Mouse (Mus musculus): ENCODE results near the gene Clint1.

Clint1 gene

GRCm38 (mm10) chr11:45937478-45937877, 85.6 kb downstream of the Clint1 start:
- DNase-seq = no peak

GRCm38 (mm10) chr11:45938917-45939316, 87.1 kb downstream of the Clint1 start:
- DNase-seq = no peak

GRCm38 (mm10) chr11:45942281-45942680, 90.4 kb downstream of the Clint1 start:
- no peak for DNase-seq

- DNase-seq = peak; percentile 21 to 39
These were observed 91.4 kb downstream of the Clint1 start for GRCm38 (mm10) chr11:45943108-45943705.

GRCm38 (mm10) chr11:45943891-45944642, 92.2 kb downstream of the Clint1 start:
- peak; percentile 11 to 26 for DNase-seq

- peak; percentile 97 for DNase-seq
These were observed 92.8 kb downstream of the Clint1 start, which contains the start of gene Lsm11 for GRCm38 (mm10) chr11:45944643-45945156. Lsm11 (minus strand) TSS chr11:45944935.

- DNase-seq = no peak
These were observed 94.9 kb downstream of the Clint1 start for GRCm38 (mm10) chr11:45946796-45947195.

GRCm38 (mm10) chr11:45947491-45947890, 95.6 kb downstream of the Clint1 start:
- DNase-seq = no peak

- peak; percentile 89 to 91 for DNase-seq
These were observed 103.3 kb downstream of the Clint1 start, which contains the start of gene Thg1l for GRCm38 (mm10) chr11:45955127-45955627. Thg1l (minus strand) TSS chr11:45955494.

GRCm38 (mm10) chr11:45959598-45959997, 107.7 kb downstream of the Clint1 start:
- no peak for DNase-seq

GRCm38 (mm10) chr11:45960003-45960402, 108.2 kb downstream of the Clint1 start:
- DNase-seq = no peak
